Mouse (Mus musculus): ENCODE measurements around the gene Vwc2.
A peak's percentile ranks its signal among the peaks of the same experiment; 100 is the strongest.

The Vwc2 gene

GRCm38 (mm10) chr11:11113576-11114233 is at the start of gene Vwc2:
TSS of gene Vwc2 (plus strand) at chr11:11114223.
- no peak for DNase-seq (ENCODE audit: low spot score)

GRCm38 (mm10) chr11:11088162-11088756 is 25.8 kb upstream of the Vwc2 start:
- DNase-seq (ENCODE audit: low spot score) = no peak

- DNase-seq (ENCODE audit: low spot score) = no peak
Observed at GRCm38 (mm10) chr11:11097606-11098005, 16.4 kb upstream of the Vwc2 start.

- no peak for DNase-seq (ENCODE audit: low spot score)
Observed at GRCm38 (mm10) chr11:11098282-11098681, 15.7 kb upstream of the Vwc2 start.

GRCm38 (mm10) chr11:11099011-11099410 is 15.0 kb upstream of the Vwc2 start:
- DNase-seq (ENCODE audit: low spot score) = no peak

- no peak for DNase-seq (ENCODE audit: low spot score)
Observed at GRCm38 (mm10) chr11:11102182-11102581, 11.8 kb upstream of the Vwc2 start.

GRCm38 (mm10) chr11:11102620-11103019 is 11.4 kb upstream of the Vwc2 start:
- DNase-seq (ENCODE audit: low spot score) = no peak

- DNase-seq (ENCODE audit: low spot score) = no peak
Observed at GRCm38 (mm10) chr11:11108922-11109321, 5.1 kb upstream of the Vwc2 start.

GRCm38 (mm10) chr11:11114234-11115030 is 409 bp downstream of the Vwc2 start:
- DNase-seq (ENCODE audit: low spot score) = no peak

- no peak for DNase-seq (ENCODE audit: low spot score)
Observed at GRCm38 (mm10) chr11:11115031-11115647, 1.1 kb downstream of the Vwc2 start.

GRCm38 (mm10) chr11:11115648-11116590 is 1.9 kb downstream of the Vwc2 start:
- DNase-seq (ENCODE audit: low spot score) = no peak

GRCm38 (mm10) chr11:11116736-11117135 is 2.7 kb downstream of the Vwc2 start:
- DNase-seq (ENCODE audit: low spot score) = no peak

GRCm38 (mm10) chr11:11122866-11123265 is 8.8 kb downstream of the Vwc2 start:
- DNase-seq (ENCODE audit: low spot score) = no peak

GRCm38 (mm10) chr11:11131414-11132077 is 17.5 kb downstream of the Vwc2 start:
- no peak for DNase-seq (ENCODE audit: low spot score)

- DNase-seq (ENCODE audit: low spot score) = no peak
Observed at GRCm38 (mm10) chr11:11140622-11141021, 26.6 kb downstream of the Vwc2 start.

GRCm38 (mm10) chr11:11152681-11153080 is 38.7 kb downstream of the Vwc2 start:
- no peak for DNase-seq (ENCODE audit: low spot score)

- DNase-seq (ENCODE audit: low spot score) = no peak
Observed at GRCm38 (mm10) chr11:11171396-11171795, 57.4 kb downstream of the Vwc2 start.

GRCm38 (mm10) chr11:11175259-11175658 is 61.2 kb downstream of the Vwc2 start:
- DNase-seq (ENCODE audit: low spot score) = no peak

GRCm38 (mm10) chr11:11182705-11183104 is 68.7 kb downstream of the Vwc2 start:
- no peak for DNase-seq (ENCODE audit: low spot score)

- peak; percentile 4 for DNase-seq (ENCODE audit: low spot score)
Observed at GRCm38 (mm10) chr11:11223162-11223561, 109.1 kb downstream of the Vwc2 start.

GRCm38 (mm10) chr11:11239346-11239745 is 125.3 kb downstream of the Vwc2 start:
- DNase-seq (ENCODE audit: low spot score) = no peak

All from left cerebral cortex, adult 11 months (tissue).